Mouse (Mus musculus) lung, adult 2 months (tissue): ENCODE results near the gene Aup1. TPM values are rescaled to one million over a fixed set of nuclear protein-coding genes. Genes with fewer than 3 reads are reported as not detected.

ENCODE experiments used
- DNase-seq: peaks from one replicate; pipeline ENCODE4 v3.0.0; 2022
- H3K4me1 ChIP-seq: fragments of 200-500 bp; 2 replicates; pipeline ENCODE4 v1.6.1; 2011; ENCODE audit warnings: low read length; ENCODE audit not compliant: control insufficient read depth, insufficient read depth
- H3K4me3 ChIP-seq: fragments of 200-500 bp; replicated peaks from 2 replicates; pipeline ENCODE3; 2011; ENCODE audit warnings: low read depth, mild to moderate bottlenecking, control low read depth, low read length; ENCODE audit errors: extremely low read depth
- CTCF ChIP-seq: fragments of 200-500 bp; IDR thresholded peaks from 2 replicates; pipeline ENCODE4 v1.5.1; 2011; ENCODE audit warnings: mild to moderate bottlenecking, low read length, control low read depth; ENCODE audit not compliant: insufficient read depth
- POLR2A ChIP-seq: fragments of 200-500 bp; IDR thresholded peaks from 2 replicates; pipeline ENCODE4 v1.6.1; 2011; ENCODE audit warnings: low read depth, mild to moderate bottlenecking, control low read depth, low read length, borderline replicate concordance; ENCODE audit errors: extremely low read depth
- WGBS: fragments of 180-500 bp; shearing (Covaris S2); methylation state at CpG from one replicate; pipeline ENCODE4 v1.1.7; 2018; 5-methylcytosine and 5-hydroxymethylcytosine counted together
- polyA plus RNA-seq: library from polyadenylated mRNA; depleted of rRNA; stranded (reverse); fragments of >200 nt; gene quantifications from 2 replicates; pipeline ENCODE4 v1.2.3, GENCODE M21; 2012

The Aup1 gene
- polyA plus RNA-seq, 1 experiment: 389 TPM

GRCm38 (mm10) chr6:83078324-83078858 is 24.1 kb downstream of the Aup1 start:
- peak overlapping the region; percentile 87 for H3K4me3 ChIP-seq
- DNase-seq: peak; percentile 100
- WGBS: under 1% methylated on average over 46 of the region's 46 CpGs
- TF ChIP-seq POLR2A (peak; percentile 67; the same call in 1 of the 2 replicates), CTCF (0 out of 2 replicates have a peak, but pooled peaks have one; percentile 28)
- H3K4me1 ChIP-seq: peaks cover 6% of the 10 kb centered on the region

- TF ChIP-seq POLR2A (no peak), CTCF (no peak)
- Histone ChIP-seq H3K4me1 (peaks cover 6% of the 10 kb centered on the region), H3K4me3 (no peak overlapping the region)
- 92% methylated on average over 5 of the region's 5 CpGs for WGBS
- DNase-seq: no peak
Measured at GRCm38 (mm10) chr6:83080210-83080609, 25.9 kb downstream of the Aup1 start.

GRCm38 (mm10) chr6:83083497-83083896 is 29.2 kb downstream of the Aup1 start:
- Histone ChIP-seq H3K4me3 (no peak overlapping the region), H3K4me1 (peaks cover 6% of the 10 kb centered on the region)
- TF ChIP-seq CTCF (no peak), POLR2A (no peak)
- WGBS: 38% methylated on average over 5 of the region's 5 CpGs
- no peak for DNase-seq

GRCm38 (mm10) chr6:83084477-83084876 is 30.2 kb downstream of the Aup1 start:
- Histone ChIP-seq H3K4me3 (no peak overlapping the region), H3K4me1 (peaks cover 2% of the 10 kb centered on the region; the same call in 1 of the 2 replicates)
- TF ChIP-seq CTCF (no peak), POLR2A (no peak)
- DNase-seq: no peak
- 22% methylated on average over 6 of the region's 6 CpGs for WGBS

GRCm38 (mm10) chr6:83086121-83087035 is 32.1 kb downstream of the Aup1 start, which contains the start of gene Lbx2:
Gene Lbx2 (plus strand): TSS chr6:83086367.
- no peak for DNase-seq
- TF ChIP-seq CTCF: no peak
- no peak for TF ChIP-seq POLR2A
- peaks cover 2% of the 10 kb centered on the region; the same call in 1 of the 2 replicates for H3K4me1 ChIP-seq
- peak within 1 kb of the TSS; percentile 59 for H3K4me3 ChIP-seq
- 14% methylated on average over 42 of the region's 42 CpGs for WGBS

- 4% methylated on average over 47 of the region's 47 CpGs for WGBS
- peak; percentile 28 for DNase-seq
- peak overlapping the region; percentile 59 for H3K4me3 ChIP-seq
- peaks cover 2% of the 10 kb centered on the region; the same call in 1 of the 2 replicates for H3K4me1 ChIP-seq
- TF ChIP-seq CTCF (no peak), POLR2A (no peak; the same call in 1 of the 2 replicates)
Measured at GRCm38 (mm10) chr6:83087205-83087925, 33.0 kb downstream of the Aup1 start.

- Histone ChIP-seq H3K4me1 (peaks cover 6% of the 10 kb centered on the region; the same call in 1 of the 2 replicates), H3K4me3 (peak overlapping the region; percentile 59)
- DNase-seq: no peak
- 21% methylated on average over 9 of the region's 9 CpGs for WGBS
- no peak for TF ChIP-seq POLR2A
- no peak for TF ChIP-seq CTCF
Measured at GRCm38 (mm10) chr6:83087926-83088260, 33.6 kb downstream of the Aup1 start.

GRCm38 (mm10) chr6:83092416-83093127 is 38.3 kb downstream of the Aup1 start:
- Histone ChIP-seq H3K4me3 (no peak overlapping the region), H3K4me1 (peaks cover 3% of the 10 kb centered on the region; the same call in 1 of the 2 replicates)
- WGBS: 13% methylated on average over 6 of the region's 6 CpGs
- no peak for DNase-seq
- TF ChIP-seq CTCF (no peak), POLR2A (no peak)
